Mouse (Mus musculus): ENCODE measurements around the gene Nop2. TPM values are rescaled to one million over a fixed set of nuclear protein-coding genes. Genes with fewer than 3 reads are reported as not detected.

Nop2 gene
- polyA plus RNA-seq, 1 experiment from 2014 or later = 25.0 TPM

DNA sequence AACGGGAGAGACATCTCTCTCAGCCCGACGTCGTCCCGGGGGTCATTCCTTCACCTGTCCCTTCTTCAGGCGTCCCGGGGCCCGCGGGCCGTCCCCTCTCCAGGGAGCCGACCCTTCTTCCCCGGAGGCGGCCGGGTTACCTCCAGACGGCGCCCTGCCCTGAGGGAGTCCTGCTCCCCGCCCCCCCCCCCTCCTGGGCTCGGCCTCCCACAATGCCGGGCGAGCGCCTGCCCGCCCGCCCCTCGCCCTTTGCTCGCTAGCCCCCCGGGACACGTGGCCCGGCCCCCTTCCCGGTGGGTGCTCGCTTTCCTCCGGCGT lies 35.5 kb upstream of the Nop2 start:
- H3K9me3 ChIP-seq (ENCODE audit: control insufficient read depth, low read length) = no peaks in the 10 kb centered on the region
- peaks cover 4% of the 10 kb centered on the region for H3K36me3 ChIP-seq (ENCODE audit: control insufficient read depth, insufficient read depth, low read length)
- peak overlapping the region; percentile 90 for H3K4me3 ChIP-seq (ENCODE audit: low read depth, low read length)
- peaks cover 21% of the 10 kb centered on the region; the same call in 1 of the 2 replicates for H3K4me1 ChIP-seq (replicated peaks; ENCODE audit: control insufficient read depth, insufficient read depth)
- H3K27me3 ChIP-seq (ENCODE audit: control insufficient read depth, insufficient read depth, low read length) = no peaks in the 10 kb centered on the region
- H3K4me2 ChIP-seq (replicated peaks; ENCODE audit: low read depth) = peak overlapping the region; percentile 89
- TF ChIP-seq CTCF (IDR thresholded peaks at IDR 0.05; ENCODE audit: low read depth) (no peak), EP300 (optimal IDR thresholded peaks at IDR 0.05) (no peak)
- H3K9ac ChIP-seq (ENCODE audit: low read length) = peak overlapping the region; percentile 88
- WGBS = 0% methylated on average over 9 of the region's 32 CpGs
- DNase-seq (ENCODE audit: low spot score) (no peak), ATAC-seq (ENCODE audit: low FRiP score, low TSS enrichment) (peak; percentile 22)
- peak overlapping the region; percentile 96 for H3K27ac ChIP-seq (replicated peaks)

DNA sequence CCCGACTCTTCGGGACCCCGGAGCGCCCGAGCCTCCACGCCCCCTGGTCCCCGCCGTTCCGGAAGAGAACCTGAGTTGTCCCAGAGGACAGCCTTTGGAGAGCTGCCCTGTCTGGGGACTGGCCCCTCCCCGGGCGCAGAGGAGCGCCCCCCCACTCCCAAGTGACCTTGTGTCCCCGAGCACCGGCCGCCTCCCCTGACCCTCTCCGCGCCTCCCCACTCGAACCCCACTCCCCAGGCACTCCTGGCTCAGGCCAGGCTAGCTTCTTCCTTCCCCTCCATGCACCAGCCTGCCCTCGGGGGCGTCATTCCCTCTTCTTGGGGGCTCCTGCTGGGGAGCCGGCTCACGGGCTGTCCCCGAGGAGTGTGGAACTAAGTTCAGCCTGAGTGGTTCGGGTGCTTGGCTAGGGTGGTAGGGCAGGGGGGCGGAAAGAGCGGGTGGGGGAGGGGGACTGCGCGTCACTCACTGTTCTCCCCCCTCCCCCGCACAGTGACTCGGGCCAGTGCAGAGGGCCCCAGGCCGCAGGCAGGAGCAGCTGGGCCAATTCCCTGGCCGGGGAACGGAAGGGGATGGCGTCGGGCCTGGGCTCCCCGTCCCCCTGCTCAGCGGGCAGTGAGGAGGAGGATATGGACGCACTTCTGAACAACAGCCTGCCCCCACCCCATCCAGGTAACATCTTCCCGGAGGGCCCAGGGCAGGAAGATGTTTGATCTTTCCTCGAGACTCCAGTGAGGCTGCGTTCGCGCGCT lies 34.9 kb upstream of the Nop2 start:
- Histone ChIP-seq H3K4me1 (replicated peaks; ENCODE audit: control insufficient read depth, insufficient read depth) (peaks cover 21% of the 10 kb centered on the region; the same call in 1 of the 2 replicates), H3K9ac (ENCODE audit: low read length) (peak overlapping the region; percentile 88), H3K9me3 (ENCODE audit: control insufficient read depth, low read length) (no peaks in the 10 kb centered on the region), H3K27me3 (ENCODE audit: control insufficient read depth, insufficient read depth, low read length) (no peaks in the 10 kb centered on the region), H3K4me3 (ENCODE audit: low read depth, low read length) (peak overlapping the region; percentile 90), H3K27ac (replicated peaks) (peak overlapping the region; percentile 96), H3K4me2 (replicated peaks; ENCODE audit: low read depth) (peak overlapping the region; percentile 89), H3K36me3 (ENCODE audit: control insufficient read depth, insufficient read depth, low read length) (peaks cover 9% of the 10 kb centered on the region)
- WGBS = under 1% methylated on average over 32 of the region's 44 CpGs
- TF ChIP-seq CTCF (IDR thresholded peaks at IDR 0.05; ENCODE audit: low read depth) = no peak
- no peak for TF ChIP-seq EP300 (optimal IDR thresholded peaks at IDR 0.05)
- ATAC-seq (ENCODE audit: low FRiP score, low TSS enrichment) (peak; percentile 51), DNase-seq (ENCODE audit: low spot score) (peak; percentile 64)

DNA sequence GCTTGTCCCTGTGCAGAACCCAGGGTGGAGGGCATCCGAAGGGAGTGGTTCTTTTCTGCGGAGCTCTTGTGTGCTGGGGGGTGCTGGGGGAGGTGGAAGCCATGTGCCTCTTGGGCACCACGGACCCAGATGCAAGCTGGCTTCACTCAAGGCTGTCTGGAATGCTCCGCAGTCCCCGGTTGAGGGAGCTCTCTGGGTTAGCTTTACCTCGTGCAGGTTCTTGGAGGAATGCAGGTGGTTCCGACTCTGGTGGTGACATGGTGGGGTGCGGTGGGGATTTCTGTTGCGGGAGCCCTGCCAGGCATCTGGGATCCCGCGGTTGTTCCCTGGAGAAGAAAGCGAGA lies 34.4 kb upstream of the Nop2 start:
- Histone ChIP-seq H3K9me3 (ENCODE audit: control insufficient read depth, low read length) (no peaks in the 10 kb centered on the region), H3K4me3 (ENCODE audit: low read depth, low read length) (peak overlapping the region; percentile 90), H3K36me3 (ENCODE audit: control insufficient read depth, insufficient read depth, low read length) (peaks cover 14% of the 10 kb centered on the region), H3K9ac (ENCODE audit: low read length) (peak overlapping the region; percentile 88), H3K4me1 (replicated peaks; ENCODE audit: control insufficient read depth, insufficient read depth) (peaks cover 21% of the 10 kb centered on the region; the same call in 1 of the 2 replicates), H3K4me2 (replicated peaks; ENCODE audit: low read depth) (peak overlapping the region; percentile 89), H3K27ac (replicated peaks) (peak overlapping the region; percentile 96), H3K27me3 (ENCODE audit: control insufficient read depth, insufficient read depth, low read length) (no peaks in the 10 kb centered on the region)
- ATAC-seq (ENCODE audit: low FRiP score, low TSS enrichment) = no peak; the same call in 1 of the 2 replicates
- TF ChIP-seq EP300 (optimal IDR thresholded peaks at IDR 0.05) (no peak), CTCF (IDR thresholded peaks at IDR 0.05; ENCODE audit: low read depth) (0 out of 2 replicates have a peak, but pooled peaks have one; percentile 21)
- under 1% methylated on average over 12 of the region's 12 CpGs for WGBS
- peak; percentile 45 for DNase-seq (ENCODE audit: low spot score)

DNA sequence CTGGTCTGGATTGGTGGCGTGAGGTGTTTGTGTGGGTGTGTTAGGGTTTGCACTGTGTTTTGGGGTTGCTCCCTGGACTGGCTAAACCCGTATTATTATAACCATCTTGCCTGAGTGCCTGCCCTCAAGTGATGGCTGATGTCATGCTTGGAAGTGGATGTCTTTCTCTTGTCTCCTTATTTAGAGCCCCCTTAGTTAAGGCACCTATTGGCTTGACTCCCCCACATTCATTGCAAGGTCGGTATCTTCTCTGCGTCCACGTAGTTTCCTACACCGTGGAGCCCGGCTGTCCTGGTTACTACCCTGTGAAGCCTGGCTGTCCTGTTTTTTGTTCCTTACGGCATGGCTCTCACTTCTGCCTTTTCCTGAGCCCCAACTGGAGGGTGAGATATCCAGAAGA lies 33.8 kb upstream of the Nop2 start:
- Histone ChIP-seq H3K27me3 (ENCODE audit: control insufficient read depth, insufficient read depth, low read length) (no peaks in the 10 kb centered on the region), H3K4me2 (replicated peaks; ENCODE audit: low read depth) (peak overlapping the region; percentile 89), H3K9ac (ENCODE audit: low read length) (peak overlapping the region; percentile 88), H3K36me3 (ENCODE audit: control insufficient read depth, insufficient read depth, low read length) (peaks cover 21% of the 10 kb centered on the region), H3K4me3 (ENCODE audit: low read depth, low read length) (peak overlapping the region; percentile 90), H3K27ac (replicated peaks) (0 out of 2 replicates have a peak overlapping the region, but pooled peaks have one; percentile 24), H3K4me1 (replicated peaks; ENCODE audit: control insufficient read depth, insufficient read depth) (peaks cover 21% of the 10 kb centered on the region; the same call in 1 of the 2 replicates), H3K9me3 (ENCODE audit: control insufficient read depth, low read length) (no peaks in the 10 kb centered on the region)
- TF ChIP-seq CTCF (IDR thresholded peaks at IDR 0.05; ENCODE audit: low read depth) = no peak
- TF ChIP-seq EP300 (optimal IDR thresholded peaks at IDR 0.05) = no peak
- 29% methylated on average over 8 of the region's 8 CpGs for WGBS
- DNase-seq (ENCODE audit: low spot score) (no peak), ATAC-seq (ENCODE audit: low FRiP score, low TSS enrichment) (no peak)

DNA sequence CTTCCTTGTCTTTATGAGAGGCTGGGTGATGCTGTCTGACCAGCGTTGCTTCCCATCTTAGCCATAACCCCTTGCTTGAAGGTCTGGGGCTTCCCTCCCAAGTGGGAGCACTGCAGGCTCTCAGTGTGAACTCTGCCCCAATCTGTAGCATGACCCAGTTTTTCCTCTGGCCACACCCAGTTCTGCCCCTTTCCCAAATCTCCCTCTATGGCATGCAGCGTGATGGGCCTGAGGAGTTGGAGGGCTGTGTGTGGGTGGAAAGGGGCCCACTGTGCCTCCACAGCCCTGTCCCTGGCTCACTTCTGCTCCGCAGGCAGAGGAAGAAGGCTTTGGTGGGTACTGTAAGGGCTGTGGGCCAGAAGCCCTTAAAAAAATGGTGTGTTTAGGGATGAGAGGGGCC lies 33.2 kb upstream of the Nop2 start:
- H3K4me1 ChIP-seq (replicated peaks; ENCODE audit: control insufficient read depth, insufficient read depth) = peaks cover 21% of the 10 kb centered on the region; the same call in 1 of the 2 replicates
- H3K9ac ChIP-seq (ENCODE audit: low read length) = peak overlapping the region; percentile 88
- peaks cover 23% of the 10 kb centered on the region for H3K36me3 ChIP-seq (ENCODE audit: control insufficient read depth, insufficient read depth, low read length)
- H3K4me2 ChIP-seq (replicated peaks; ENCODE audit: low read depth) = peak overlapping the region; percentile 89
- ATAC-seq (ENCODE audit: low FRiP score, low TSS enrichment) = no peak
- TF ChIP-seq CTCF (IDR thresholded peaks at IDR 0.05; ENCODE audit: low read depth) (no peak), EP300 (optimal IDR thresholded peaks at IDR 0.05) (no peak)
- H3K4me3 ChIP-seq (ENCODE audit: low read depth, low read length) = peak overlapping the region; percentile 90
- 0 out of 2 replicates have a peak overlapping the region, but pooled peaks have one; percentile 24 for H3K27ac ChIP-seq (replicated peaks)
- no peaks in the 10 kb centered on the region for H3K27me3 ChIP-seq (ENCODE audit: control insufficient read depth, insufficient read depth, low read length)
- 45% methylated on average over 3 of the region's 3 CpGs for WGBS
- DNase-seq (ENCODE audit: low spot score) = no peak
- H3K9me3 ChIP-seq (ENCODE audit: control insufficient read depth, low read length) = no peaks in the 10 kb centered on the region

DNA sequence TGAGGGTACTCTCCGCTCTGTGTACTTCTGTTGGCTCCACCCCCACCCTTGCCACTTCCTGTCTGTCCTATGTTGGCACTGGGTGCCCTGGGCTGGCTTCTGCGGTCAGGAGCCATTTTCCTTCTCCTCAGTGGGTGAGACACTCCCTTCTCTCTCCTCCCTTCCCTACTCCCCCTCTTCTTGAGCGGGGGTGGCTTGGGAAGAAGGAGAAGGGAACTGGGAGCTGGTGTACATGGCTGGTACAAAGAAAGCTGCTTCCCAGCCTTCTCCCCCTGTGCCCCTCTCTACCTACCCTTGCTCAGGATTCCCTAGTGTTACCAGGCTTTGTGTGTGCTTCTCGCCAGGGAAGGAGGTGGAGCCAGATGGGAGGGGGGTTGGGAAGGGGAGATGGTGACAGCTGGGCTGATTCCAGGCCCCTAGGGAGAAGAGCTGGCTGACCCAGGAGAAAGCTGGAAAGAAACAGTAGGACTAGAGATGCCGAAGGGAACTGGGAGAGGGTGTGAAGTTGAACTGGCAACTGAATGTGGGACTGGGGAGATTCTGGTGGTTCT lies 32.2 kb upstream of the Nop2 start:
- Histone ChIP-seq H3K4me1 (replicated peaks; ENCODE audit: control insufficient read depth, insufficient read depth) (peaks cover 21% of the 10 kb centered on the region; the same call in 1 of the 2 replicates), H3K4me3 (ENCODE audit: low read depth, low read length) (0 out of 2 replicates have a peak overlapping the region, but pooled peaks have one; percentile 13), H3K27ac (replicated peaks) (0 out of 2 replicates have a peak overlapping the region, but pooled peaks have one; percentile 13), H3K27me3 (ENCODE audit: control insufficient read depth, insufficient read depth, low read length) (no peaks in the 10 kb centered on the region), H3K9me3 (ENCODE audit: control insufficient read depth, low read length) (no peaks in the 10 kb centered on the region), H3K4me2 (replicated peaks; ENCODE audit: low read depth) (peak overlapping the region; percentile 89), H3K9ac (ENCODE audit: low read length) (peak overlapping the region; percentile 41), H3K36me3 (ENCODE audit: control insufficient read depth, insufficient read depth, low read length) (peaks cover 23% of the 10 kb centered on the region)
- DNase-seq (ENCODE audit: low spot score) (no peak), ATAC-seq (ENCODE audit: low FRiP score, low TSS enrichment) (no peak)
- 36% methylated on average over 5 of the region's 5 CpGs for WGBS
- TF ChIP-seq CTCF (IDR thresholded peaks at IDR 0.05; ENCODE audit: low read depth) = no peak
- TF ChIP-seq EP300 (optimal IDR thresholded peaks at IDR 0.05) = no peak

Measured in stomach, postnatal 0 days (tissue).